Mouse (Mus musculus) right cerebral cortex, adult 18-20 months (tissue): ENCODE measurements around the gene Sppl2c.
A peak's percentile ranks its signal among the peaks of the same experiment; 100 is the strongest.

ENCODE experiments used
- DNase-seq: peaks from one replicate; pipeline ENCODE4 v3.0.0; 2022; ENCODE audit warnings: mixed read lengths

Gene Sppl2c

GRCm38 (mm10) chr11:104186135-104186836, at the start of gene Sppl2c:
TSS of gene Sppl2c (plus strand) at chr11:104186327.
- DNase-seq = no peak

- DNase-seq = no peak
These were observed 47.2 kb upstream of the Sppl2c start for GRCm38 (mm10) chr11:104138976-104139375.

- no peak for DNase-seq
These were observed 41.2 kb upstream of the Sppl2c start for GRCm38 (mm10) chr11:104144930-104145329.

- no peak for DNase-seq
These were observed 37.3 kb upstream of the Sppl2c start for GRCm38 (mm10) chr11:104148787-104149186.

- DNase-seq = no peak
These were observed 35.2 kb upstream of the Sppl2c start for GRCm38 (mm10) chr11:104150911-104151310.

GRCm38 (mm10) chr11:104154332-104154731, 31.8 kb upstream of the Sppl2c start:
- DNase-seq = no peak

GRCm38 (mm10) chr11:104154820-104155635, 31.1 kb upstream of the Sppl2c start:
- DNase-seq = no peak

- no peak for DNase-seq
These were observed 30.2 kb upstream of the Sppl2c start for GRCm38 (mm10) chr11:104155899-104156298.

- no peak for DNase-seq
These were observed 29.7 kb upstream of the Sppl2c start for GRCm38 (mm10) chr11:104156391-104156790.

- DNase-seq = peak; percentile 88
These were observed 28.4 kb upstream of the Sppl2c start for GRCm38 (mm10) chr11:104157603-104158259.

- DNase-seq = no peak
These were observed 27.7 kb upstream of the Sppl2c start for GRCm38 (mm10) chr11:104158260-104158907.

- no peak for DNase-seq
These were observed 26.3 kb upstream of the Sppl2c start for GRCm38 (mm10) chr11:104159769-104160272.

- no peak for DNase-seq
These were observed 25.0 kb upstream of the Sppl2c start for GRCm38 (mm10) chr11:104161153-104161552.

GRCm38 (mm10) chr11:104164257-104164656, 21.9 kb upstream of the Sppl2c start:
- DNase-seq = no peak

GRCm38 (mm10) chr11:104171281-104171781, 14.8 kb upstream of the Sppl2c start:
- peak; percentile 80 for DNase-seq

GRCm38 (mm10) chr11:104178893-104179292, 7.2 kb upstream of the Sppl2c start:
- peak; percentile 44 for DNase-seq

- no peak for DNase-seq
These were observed 6.3 kb upstream of the Sppl2c start for GRCm38 (mm10) chr11:104179804-104180203.

GRCm38 (mm10) chr11:104182141-104182540, 4.0 kb upstream of the Sppl2c start:
- DNase-seq = no peak

GRCm38 (mm10) chr11:104186837-104187150, 667 bp downstream of the Sppl2c start:
- DNase-seq = no peak

- no peak for DNase-seq
These were observed 1.6 kb downstream of the Sppl2c start for GRCm38 (mm10) chr11:104187766-104188165.

GRCm38 (mm10) chr11:104190008-104190407, 3.9 kb downstream of the Sppl2c start:
- no peak for DNase-seq

- DNase-seq = no peak
These were observed 9.3 kb downstream of the Sppl2c start for GRCm38 (mm10) chr11:104195382-104195781.

GRCm38 (mm10) chr11:104195791-104196190, 9.7 kb downstream of the Sppl2c start:
- peak; percentile 89 for DNase-seq
